Mouse (Mus musculus) testis, postnatal 10 days (tissue): ENCODE measurements around the gene Rffl.

ENCODE experiments used
- DNase-seq: peaks from one replicate; pipeline ENCODE4 v3.0.0; 2021; ENCODE audit warnings: low spot score

Gene Rffl

DNA sequence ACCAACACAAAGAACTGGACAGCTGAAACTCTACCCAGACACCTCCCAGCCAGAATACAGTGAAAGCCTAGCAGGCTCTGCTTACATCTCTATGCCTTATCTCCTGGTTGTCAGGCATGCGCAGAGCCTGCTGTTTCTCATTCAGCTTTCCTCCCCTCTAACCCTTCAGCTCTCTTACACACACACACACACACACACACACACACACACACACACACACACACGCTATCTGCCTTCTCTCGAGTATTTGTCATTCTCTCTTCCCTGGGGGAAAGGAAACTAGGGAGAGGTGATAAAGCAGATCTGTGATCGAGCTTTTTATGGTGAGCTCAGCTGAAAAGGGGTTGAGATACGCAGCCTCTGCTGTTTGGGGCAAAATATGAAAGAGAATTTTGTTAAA is 3.9 kb upstream of the Rffl start:
- no peak for DNase-seq

DNA sequence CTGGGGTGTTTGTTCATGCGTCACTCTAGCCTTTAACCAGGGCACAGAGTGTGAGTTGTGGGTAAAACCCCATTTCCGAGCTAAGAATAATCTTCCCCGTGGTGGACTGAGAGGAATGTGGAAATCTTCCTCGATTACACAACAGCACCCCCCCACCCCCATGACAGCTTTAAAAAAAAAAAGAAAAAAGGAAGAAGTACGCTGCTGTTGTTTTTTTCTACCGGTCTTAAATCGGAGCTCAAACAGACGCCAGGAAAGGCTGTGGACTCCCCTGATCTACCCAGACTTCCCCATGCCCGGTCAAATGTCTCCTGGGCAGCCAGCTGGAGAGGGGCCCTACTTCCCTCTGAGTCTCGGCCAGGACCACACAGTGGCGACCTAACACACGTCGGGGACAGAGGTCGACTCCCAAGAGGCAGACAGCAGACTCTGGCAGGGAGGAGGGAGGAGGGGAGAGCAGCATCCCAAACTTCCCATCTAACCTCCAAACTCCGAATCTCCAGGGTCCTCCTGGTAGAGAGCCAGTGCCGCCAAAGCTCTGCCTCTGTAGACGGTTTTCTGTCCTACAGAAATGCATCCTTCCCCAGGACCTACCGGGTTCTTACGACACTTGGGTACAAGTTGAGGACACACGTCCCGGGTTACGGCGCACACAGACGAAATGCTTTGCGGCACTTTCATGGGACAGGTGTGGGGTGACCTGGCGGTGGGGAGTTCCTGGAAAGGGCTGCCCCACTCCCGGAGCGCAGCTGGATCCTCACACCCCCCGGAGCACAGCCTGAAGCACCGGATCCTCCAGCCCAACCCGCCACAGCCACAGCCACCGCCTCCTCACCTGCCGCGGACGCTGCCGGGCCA is 608 bp downstream of the Rffl start:
- peak; percentile 59 for DNase-seq

GRCm38 (mm10) chr11:82869506-82870172 is 1.4 kb downstream of the Rffl start:
- no peak for DNase-seq

DNA sequence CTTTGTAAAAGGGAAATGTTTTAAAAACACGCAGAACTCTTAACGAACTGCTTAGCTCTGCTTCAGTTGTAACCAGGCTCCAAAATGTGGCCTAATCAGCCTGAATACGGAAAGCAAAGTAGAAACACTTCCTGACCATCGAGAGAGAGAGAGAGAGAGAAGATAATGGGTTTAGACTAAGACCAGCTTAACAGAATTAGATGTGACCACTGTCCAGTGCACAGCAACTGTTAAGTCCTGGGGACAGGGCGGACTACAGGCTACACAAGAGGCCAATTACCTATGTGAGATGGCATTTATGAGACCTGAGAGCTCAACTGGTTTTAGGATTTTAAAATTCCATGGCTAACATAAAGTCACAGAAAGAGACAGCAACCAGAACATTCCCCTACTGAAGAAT is 3.1 kb downstream of the Rffl start:
- DNase-seq, result no peak

GRCm38 (mm10) chr11:82866850-82867564 is 4.0 kb downstream of the Rffl start:
- DNase-seq, result no peak

- no peak for DNase-seq
Observed at GRCm38 (mm10) chr11:82865957-82866356, 5.1 kb downstream of the Rffl start.

GRCm38 (mm10) chr11:82863488-82863931 is 7.5 kb downstream of the Rffl start:
- no peak for DNase-seq

DNA sequence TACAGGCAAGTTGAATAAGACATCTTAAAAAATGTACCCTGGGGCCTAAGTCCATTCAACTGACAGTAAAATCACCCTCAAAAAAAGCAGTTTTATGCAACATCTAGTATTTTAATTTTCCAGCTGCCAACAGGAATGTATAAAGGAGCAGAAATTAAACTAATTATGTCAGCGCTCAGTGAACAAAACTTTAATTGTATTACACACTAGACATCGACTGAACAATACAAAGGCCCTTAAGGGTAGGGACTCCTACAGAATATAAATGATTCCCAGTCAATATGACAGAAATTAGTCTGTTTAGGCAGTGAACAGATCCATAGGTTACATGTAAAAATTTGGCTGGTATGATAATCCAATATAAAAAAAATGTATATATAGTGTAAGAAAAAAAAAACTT is 8.0 kb downstream of the Rffl start:
- no peak for DNase-seq

- no peak for DNase-seq
Observed at GRCm38 (mm10) chr11:82862638-82863037, 8.4 kb downstream of the Rffl start.

DNA sequence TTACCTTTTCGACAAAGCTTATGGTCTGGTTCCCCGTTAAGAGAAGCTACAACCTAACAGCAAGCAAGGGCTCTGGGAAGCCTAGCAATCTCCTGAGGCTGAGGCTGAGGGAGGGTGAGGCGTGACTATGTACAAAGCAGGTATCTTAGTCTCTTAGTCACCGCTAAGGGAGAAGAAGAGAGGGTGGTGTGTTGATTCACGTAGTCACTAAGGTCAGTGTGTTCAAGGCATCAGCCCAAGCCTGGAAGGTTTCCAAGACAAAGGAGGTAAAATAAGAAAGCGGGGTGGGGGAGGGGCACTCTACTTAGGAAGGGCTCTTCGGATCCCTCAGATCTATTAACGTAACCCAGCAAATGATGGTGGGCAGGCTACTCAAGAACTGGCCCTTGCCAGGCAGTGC is 9.5 kb downstream of the Rffl start:
- no peak for DNase-seq

DNA sequence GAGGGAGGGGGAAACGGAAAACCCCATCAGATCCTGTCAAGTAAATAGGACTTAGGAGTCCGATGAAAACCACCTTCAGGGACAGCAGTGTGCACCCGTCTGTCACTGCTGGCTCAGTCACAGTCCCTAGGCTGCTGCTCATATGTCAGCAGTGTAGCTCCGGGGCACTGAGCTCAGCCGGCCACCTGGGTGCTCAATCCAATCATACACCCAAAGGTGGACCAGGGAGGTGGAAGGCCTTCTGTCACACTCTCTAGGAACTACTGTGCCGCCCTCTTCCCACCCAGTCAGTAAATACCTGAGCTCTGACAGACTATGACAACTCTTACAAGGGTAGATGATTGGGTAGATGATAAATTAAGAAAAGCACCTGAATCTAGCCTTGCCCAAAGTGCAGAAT is 10.3 kb downstream of the Rffl start:
- DNase-seq, result no peak

DNA sequence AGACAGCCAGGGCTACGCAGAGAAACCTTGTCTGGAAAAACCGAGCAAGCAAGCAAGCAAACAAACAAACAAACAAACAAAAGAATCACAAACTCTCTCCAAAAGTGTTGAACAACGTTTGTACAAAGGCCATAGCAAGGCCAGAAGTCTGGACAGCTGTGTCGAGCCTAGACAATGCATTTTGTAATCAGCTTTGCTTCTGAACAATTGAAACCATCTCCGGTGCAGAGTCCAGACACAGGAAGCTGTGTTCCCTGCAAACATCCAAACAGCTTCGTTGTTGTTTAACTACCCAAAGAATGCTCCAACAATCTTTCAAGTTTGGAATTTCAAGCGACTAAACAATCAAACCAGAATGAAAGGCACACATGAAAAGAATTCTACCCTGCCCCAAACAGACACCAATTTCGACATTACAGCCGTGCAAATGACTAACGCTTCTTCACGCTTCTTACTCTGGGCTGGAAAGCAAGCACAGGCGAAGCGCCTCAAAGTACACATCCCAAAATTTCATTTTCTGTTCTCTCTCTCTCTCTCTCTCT is 13.6 kb downstream of the Rffl start:
- no peak for DNase-seq

DNA sequence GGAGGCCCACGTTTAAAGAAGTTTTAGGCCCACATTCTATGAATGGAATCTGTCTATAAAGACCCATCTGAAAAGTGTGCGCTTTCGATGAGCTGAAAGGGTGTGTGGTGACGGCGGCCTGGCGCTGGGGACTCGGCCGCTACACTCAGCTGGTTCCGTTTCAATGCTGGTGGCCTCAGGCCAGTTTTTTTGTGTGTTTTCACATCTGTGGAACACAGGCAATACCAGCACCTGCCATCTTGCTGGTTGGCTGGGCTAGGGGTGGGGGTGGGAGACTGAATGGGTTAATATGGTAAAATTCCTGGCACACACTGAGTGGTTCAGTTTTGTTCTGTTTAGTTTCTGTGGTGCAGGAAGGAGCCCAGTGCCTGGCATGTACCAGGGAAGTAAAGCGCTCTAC is 15.0 kb downstream of the Rffl start:
- DNase-seq, result no peak

GRCm38 (mm10) chr11:82855327-82855973 is 15.6 kb downstream of the Rffl start:
- no peak for DNase-seq

DNA sequence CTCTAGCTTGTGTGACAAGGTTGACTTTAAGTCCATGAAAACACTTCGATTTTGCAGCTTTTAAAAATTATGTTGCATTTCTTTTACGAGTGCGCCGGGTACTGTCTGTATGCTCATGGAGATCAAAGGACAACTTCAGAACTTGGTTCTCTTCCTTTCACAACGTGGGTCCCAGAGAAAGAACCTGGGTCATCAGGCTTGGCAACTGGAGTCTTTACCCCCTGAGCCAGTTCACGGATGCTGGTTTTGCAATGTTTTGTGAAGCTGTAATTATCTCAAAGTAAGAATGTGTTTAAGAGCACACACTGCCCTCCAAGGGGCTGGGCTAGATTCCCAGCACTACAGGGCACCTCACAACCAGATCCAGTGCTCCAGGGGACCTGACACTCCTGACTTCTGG is 16.9 kb downstream of the Rffl start:
- no peak for DNase-seq

DNA sequence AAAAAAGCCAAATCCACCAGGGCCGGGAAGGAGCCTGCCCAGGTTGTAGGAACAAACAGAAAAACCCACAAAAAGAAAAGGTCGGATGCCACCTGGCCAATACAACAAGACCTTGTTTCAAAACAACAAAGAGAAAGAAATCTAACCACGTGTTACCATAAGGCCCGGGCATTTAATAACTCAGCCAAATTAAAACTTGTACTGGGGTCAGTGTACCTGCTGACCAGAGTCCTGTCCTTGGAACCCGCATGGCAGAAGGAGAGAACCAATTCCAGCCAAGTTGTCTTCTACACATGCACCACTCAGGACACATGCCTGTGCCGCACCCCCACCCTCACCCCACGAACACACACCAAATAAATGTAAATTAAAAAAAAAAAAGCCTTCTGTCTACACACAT is 18.1 kb downstream of the Rffl start:
- DNase-seq, result no peak

GRCm38 (mm10) chr11:82852540-82852939 is 18.5 kb downstream of the Rffl start:
- no peak for DNase-seq

DNA sequence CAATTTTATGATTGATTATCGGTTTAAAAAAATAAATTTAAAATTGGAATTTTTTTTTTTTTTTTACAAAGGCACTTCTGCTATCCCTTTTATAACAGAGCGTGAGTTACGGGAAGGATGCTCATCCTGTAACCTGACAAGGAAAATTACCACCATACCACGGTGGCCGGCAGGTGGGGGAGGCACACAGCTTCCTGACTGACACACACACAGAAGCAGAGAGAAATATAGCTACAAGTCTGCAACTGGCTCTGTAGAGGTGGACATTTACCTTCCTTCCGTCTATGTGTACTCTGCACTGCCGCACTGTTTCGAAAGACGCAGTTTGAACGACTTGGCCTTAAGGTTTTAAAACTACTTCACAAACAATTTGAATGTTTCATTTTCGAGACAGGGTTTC is 18.9 kb downstream of the Rffl start:
- no peak for DNase-seq

GRCm38 (mm10) chr11:82850259-82850658 is 20.8 kb downstream of the Rffl start:
- no peak for DNase-seq

DNA sequence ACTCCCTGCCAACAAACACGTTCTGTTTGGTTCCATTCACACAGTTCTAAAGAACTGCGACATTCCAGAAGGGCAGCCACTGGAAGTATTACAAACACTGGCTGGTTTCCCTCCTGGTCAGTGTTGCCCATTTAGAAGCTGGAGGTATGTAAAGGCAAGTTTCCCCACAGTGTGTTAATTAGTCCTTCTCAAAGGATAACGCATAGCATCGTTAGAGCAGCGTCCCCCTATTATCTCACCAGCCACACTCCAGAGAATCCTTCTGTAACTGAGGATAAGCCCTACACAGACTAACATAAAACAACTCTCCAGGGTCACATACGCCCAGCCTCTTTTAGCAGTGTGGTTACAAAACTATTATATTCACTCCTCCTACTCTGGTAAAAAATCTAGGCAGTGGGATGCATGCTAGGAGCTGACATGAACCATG is 23.4 kb downstream of the Rffl start:
- DNase-seq, result no peak

DNA sequence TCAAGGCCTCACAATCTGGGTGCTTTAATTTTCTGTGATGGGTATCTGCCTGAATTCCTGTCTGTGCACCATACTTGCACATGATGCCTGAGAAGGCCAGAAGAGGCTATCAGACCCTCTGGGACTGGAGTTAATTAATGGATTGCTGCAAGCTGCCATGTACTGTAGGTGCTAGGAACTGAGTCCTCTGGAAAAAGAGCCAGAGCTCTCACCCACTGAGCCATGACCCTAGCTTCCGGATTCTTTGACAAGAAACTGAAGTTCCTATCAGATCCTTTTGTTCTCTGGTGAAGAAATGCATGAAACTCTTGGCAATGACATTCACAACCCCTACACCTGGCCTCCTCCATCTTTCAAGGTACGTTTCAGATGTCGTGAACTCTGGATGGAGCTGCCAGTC is 24.1 kb downstream of the Rffl start:
- no peak for DNase-seq

DNA sequence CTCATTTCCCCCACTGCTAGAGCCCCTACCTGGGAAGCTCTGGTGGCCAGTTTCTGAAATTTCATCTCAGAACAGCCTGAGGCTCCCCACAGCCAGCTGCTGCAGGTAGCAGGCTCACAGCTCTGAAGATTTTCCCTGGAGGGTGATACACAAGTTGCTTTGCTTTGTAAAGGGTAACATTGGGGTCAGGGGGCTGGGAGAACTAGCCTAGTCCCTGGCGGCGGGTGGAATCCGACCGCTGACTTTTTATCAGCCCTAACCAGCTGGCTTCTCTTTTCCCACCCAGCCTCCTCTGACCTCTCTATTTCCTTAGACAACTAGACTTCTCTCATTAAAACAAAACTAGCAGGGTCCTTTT is 25.0 kb downstream of the Rffl start:
- DNase-seq, result no peak
